Mouse (Mus musculus): ENCODE measurements around the gene Tbcb.

DNA sequence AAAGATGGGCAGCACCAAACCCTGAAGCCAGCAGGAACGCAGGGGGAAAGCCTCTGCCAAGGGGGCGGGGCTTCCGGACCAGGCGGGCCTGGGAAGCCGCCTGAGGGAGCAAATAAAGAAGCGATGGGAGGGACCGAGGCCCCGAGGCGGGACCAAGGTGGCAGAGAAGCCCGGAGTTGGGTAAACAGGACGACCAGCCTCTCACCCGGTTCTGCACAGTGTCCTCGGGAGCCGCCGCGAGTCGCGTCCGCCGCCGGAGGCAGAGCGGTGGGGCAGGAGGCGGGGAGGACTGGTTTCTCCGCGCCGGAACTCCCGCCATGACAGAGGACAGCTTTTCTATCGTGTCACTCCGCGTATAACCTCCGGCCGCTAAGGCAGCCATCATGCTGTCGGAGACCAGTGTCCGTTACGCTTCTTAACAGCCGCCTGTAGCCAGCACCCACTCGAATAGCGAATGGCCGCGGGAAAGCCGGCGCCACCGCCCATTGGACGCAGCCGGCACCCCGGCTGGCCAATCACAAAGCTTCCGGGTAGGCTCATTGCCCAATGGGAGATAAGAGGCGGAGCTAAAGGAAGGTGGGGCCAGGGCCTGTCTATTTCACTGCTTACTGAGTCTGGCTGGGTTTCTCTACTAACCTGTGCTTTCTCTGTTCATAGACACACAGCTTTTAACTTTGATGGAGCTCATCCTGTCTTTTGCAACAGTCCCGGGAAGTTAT, 48.0 kb upstream of the Tbcb start, which contains the start of the genes Thap8 and Wdr62:
- TF ChIP-seq CTCF (IDR thresholded peaks at IDR 0.05) = 0 out of 2 replicates have a peak, but pooled peaks have one; percentile 8
- TF ChIP-seq EP300 (IDR thresholded peaks at IDR 0.05) = no peak

Measured in lung, postnatal 0 days (tissue).